Mouse (Mus musculus): ENCODE measurements around the gene Prss23. TPM values are rescaled to one million over a fixed set of nuclear protein-coding genes. Genes with fewer than 3 reads are reported as not detected.

Prss23 gene
- polyA plus RNA-seq (2015; fragmentation: Illumina TruSeq; extraction: RNeasy Lipid Tissue Mini Kit (QIAGEN cat#74804); ENCODE audit: insufficient read depth, low read depth, low replicate concordance): 41.7 TPM

DNA sequence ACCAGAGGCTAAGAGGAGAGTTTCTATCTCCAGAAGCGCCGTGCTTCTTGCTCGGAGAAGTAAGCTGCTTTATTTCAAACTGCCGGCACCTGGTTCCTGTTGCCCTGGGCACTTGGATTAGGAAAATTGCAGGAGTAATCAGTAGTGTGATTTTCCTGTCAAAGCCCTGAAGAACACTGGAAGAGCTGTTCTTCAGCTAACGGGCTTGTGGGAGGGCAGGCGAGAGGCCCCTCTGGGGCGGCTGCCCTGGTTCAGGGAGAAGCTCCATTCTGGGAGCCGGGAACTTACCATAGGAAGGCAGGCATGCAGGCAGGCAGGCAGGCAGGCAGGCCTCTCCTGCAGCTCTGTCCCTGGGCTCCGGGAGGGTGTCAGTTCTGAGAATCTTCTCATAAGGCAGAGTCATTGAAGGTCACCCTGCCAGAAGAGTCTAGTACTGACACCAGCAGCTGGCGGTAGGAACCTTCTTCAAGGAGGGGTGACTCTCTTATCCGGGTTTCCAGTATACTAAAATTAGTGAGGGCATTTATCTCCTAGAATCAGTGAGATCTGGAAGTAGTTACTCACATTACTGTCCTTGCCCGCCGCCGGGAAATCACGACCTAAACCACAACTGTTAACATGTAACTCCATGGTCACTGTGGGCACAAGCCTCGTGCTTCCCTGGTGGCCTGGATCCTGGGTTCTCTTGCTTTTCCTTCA is at the start of gene Prss23:
Gene Prss23, minus strand, starts transcription at position 457 of the 699 bp plus-strand sequence.

Other genes with a start within 250 kb of the Prss23 start
- gene Tmem135, start 123.0 kb downstream of the Prss23 start, polyA plus RNA-seq (2015; fragmentation: Illumina TruSeq; extraction: RNeasy Lipid Tissue Mini Kit (QIAGEN cat#74804); ENCODE audit: insufficient read depth, low read depth, low replicate concordance): 5.9 TPM
- 11.3 TPM for gene Fzd4, start 122.8 kb downstream of the Prss23 start, polyA plus RNA-seq (2015; fragmentation: Illumina TruSeq; extraction: RNeasy Lipid Tissue Mini Kit (QIAGEN cat#74804); ENCODE audit: insufficient read depth, low read depth, low replicate concordance)
- 2.9 TPM for gene Me3, start 105.2 kb upstream of the Prss23 start, polyA plus RNA-seq (2015; fragmentation: Illumina TruSeq; extraction: RNeasy Lipid Tissue Mini Kit (QIAGEN cat#74804); ENCODE audit: insufficient read depth, low read depth, low replicate concordance)